Mouse (Mus musculus): ENCODE data around the gene Rtp2.
"Not testable (repeated sequence)": the region's sequence is repeated elsewhere in the genome, so short reads cannot be mapped to it uniquely, and the experiment has no call there.

Gene Rtp2

DNA sequence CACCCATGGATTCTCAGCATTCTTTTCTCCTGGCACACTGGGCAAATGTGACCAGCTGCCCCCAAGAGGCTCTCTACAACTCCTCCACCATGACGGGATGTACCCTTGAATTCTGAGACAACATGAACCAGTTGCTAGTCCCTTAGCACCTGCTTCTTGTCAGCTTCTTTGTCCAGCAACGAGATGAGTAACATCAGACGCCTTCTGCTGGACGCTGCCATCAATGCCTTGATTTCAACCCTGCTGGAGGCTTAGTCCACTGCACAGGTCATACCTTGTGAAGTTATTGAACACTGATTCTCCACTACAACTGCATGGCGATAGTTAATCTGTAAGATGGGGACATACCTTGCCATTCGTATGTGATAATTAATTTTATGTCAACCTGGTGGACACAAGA, 15.5 kb upstream of the Rtp2 start:
- no peak for DNase-seq

DNA sequence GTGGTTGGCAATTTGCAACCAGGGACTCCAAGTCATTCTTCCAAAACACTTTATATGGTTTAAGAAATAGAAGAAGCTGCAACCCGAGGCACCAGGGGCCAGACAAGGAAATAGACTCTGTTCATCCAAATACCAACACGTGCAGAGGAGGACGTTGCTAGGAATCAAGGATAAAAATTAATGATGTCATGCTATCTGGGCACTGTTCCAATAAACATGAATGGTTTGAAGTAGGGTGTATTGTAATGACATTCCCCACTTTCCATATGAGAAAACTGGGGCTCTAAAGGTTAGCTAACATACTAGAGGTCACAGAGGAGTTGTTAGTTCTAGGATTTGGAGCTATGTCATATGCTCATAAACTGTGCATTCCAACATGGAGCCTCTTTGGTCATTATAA, 12.6 kb upstream of the Rtp2 start:
- DNase-seq = no peak

DNA sequence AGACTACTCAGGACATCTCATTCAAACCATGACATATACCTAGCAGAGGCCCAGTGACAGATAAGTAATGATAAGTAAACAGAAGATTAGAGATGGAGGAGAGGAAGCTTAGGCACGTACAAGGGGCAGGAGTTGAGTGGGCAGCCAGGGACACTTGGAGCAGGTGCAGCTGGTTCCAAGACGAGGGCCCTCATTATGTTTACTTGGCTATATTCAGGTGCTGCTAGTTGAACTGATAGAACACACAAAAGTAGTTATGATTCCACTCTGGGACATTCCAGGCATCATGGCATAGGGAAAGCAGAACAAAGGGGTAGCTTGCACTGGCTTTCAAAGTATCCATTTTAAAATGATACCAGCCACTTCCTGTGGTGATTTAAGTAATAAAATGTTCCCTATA, 2.2 kb upstream of the Rtp2 start:
- no peak for DNase-seq

DNA sequence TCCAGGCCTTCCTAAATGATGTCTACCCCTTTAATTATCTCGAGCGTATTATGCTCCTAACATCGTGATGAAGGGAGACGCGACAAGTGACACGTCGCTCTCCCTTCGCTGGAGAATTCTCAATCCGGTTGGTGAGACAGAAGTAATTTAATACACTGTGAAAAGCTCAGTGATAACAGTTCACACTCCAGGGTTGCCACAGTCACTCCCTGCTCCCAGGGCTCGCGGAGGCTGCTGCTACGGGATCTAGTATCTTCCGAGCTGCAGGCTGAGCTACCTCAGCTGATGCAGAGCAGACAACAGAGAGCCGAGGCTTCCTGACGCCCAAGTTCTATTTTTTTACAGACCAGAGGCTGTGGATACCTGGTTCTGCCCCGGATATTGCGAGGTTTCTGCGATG, 919 bp downstream of the Rtp2 start:
- no peak for DNase-seq

DNA sequence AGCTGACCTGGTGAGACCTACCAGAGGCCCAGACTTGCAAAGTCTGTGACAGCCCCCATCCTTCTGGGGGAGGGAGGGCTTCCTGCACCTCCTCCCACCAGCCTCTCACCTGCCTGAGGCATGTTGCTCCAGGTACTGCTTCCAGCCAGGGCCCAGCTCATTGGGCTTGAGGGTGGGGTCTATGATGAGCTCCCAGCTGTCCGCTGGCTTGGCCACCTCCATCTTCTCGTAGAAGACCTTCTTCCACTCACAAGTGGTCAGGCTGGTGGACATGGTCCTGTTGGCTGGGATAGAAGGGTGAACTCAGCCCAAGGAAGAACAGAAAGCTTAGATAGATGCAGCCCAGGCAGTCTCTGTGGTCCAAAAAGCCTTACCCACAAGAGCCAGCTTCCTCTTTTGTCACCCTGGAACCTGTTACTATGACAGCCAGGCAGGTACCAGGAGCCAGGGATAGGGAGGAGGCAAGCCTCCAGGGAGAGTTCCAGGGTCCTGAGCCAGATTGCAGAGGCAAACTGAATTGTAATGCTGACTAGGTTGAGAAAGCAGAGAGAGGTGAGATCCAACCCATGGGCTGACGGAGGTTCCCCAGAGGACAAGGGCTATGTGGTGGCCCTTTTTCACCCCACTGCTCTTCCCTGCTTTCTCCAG, 1.6 kb downstream of the Rtp2 start:
- DNase-seq = no peak

DNA sequence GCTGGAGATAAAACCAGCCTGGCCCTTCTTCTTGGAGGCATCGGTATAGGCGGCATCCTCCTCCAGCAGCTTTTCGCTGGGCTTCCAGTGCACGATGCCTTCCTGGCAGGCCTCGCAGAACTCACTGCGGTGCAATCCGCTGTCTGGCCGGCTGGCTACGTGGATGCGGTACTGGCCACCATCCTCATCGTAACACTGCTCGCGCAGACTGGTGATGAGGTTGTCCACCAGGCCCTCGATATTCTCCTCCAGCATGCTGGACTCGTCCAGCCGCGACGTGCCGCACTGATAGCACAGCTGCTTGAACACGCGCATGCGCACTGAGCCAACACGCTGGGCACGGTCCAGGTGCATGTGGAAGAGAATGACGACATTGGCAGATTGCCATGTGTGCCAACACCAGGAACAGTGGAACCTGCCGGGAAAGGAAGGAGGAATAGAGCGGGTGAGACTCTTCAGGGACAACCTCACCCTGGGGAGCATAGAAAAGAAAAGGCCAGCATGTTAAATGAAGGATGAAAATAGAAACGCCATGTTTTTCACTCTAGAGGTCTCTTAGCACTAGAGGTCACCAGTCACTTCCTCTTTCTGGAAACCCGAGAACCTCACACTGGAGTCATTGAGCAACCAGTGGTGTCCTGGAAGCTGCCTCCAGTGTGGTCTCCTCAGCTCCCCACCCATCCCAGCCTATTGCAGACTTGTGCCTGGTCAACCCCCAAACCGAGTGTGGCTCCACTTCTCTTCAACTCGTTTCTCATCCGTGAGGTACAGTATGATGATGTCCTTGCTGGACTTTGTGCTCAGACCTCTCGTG, 4.7 kb downstream of the Rtp2 start:
- no peak for DNase-seq

DNA sequence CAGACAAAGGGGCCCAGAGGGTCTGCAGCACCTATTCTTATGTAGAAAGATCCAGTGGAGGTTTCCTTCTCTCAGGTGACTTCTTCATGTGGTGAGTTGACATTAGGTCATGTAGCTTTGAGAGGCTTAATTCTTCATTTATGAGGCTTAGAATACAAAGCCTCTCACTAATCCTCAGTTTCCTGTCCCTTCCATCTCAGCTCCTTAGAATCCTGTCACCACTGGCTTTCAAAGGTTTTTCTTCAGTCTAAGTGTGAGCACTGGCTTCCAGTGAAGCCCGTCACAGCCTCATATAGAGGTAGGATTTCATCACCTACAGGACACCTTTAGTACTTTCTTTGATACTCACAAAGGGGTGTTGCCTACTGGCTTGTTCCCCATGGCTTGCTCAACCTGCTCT, 9.3 kb downstream of the Rtp2 start:
- DNase-seq = no peak

DNA sequence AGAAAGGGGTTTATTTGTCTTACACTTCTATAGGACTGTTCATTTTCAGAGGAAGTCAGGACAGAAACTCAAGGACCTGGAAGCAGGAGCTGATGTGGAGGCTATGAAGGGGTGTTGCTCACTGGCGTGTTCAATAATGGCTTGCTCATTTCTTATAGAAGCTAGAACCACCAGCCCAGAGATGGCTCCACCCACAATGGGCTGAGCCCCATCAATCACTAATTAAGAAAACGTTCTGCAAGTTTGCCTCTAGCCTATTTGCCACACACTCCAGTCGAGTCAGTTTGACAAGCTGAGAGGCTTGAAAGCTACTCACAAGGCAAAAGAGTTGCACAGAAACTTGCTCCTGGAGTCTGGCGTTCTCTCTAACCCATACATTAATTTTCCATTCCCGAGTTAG, 10.5 kb downstream of the Rtp2 start:
- no peak for DNase-seq

DNA sequence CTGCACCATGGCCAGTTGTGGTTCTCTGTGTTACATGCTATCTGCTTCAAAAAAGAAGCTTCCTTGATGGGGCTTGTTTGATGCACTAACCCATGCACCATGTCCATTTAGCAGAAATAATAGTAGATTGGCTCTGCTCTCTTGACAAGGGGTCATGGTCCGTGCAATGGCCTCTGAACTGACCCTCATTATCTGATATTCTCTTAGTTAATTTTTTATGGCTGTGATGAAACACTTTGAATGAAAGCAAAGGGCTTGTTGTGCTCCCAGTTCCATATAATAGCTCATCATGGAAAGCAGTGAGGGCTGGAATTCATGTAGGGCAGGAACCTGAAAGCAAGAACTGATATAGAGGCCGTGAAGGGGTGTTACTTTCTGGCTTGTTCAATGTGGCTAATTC, 12.8 kb downstream of the Rtp2 start:
- DNase-seq = no peak

DNA sequence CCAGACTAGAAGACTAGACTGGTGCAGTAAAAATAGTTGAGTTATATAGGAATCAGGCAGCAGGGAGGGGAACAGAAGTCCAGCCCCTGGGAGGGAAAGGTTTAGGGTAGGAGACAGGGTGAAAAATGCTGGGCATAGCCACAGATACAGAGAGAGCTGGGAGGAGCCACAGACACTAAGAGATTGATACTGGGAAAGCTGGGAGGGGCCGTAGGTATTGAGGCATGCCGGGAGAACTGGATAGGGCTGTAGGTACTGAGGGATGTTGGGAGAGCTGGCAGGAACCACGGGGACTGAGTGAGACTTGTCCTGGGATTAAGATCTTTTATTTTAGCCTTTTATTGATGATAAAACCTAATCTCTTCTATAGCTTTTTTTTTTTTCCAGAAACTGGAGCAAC, 18.8 kb downstream of the Rtp2 start:
- DNase-seq = no peak

DNA sequence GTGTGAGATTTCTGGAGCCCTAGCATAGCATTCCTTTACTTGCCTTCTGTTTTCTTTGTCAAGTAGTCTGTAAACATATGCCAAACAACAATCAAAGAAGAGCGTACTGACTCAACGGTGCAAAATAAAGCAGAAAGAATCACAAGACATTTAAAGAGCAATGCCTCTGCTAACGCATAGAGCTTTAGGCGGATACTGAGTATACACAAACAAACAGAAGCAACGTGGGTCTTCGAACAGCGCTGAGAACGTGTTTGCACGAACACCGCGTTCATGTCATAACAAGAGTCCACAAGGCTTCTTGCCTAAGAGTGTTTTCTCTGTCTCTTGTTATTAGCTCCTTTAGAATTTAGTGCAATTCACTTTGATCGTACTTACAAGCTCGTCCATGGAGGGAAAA, 19.5 kb downstream of the Rtp2 start:
- DNase-seq = no peak

DNA sequence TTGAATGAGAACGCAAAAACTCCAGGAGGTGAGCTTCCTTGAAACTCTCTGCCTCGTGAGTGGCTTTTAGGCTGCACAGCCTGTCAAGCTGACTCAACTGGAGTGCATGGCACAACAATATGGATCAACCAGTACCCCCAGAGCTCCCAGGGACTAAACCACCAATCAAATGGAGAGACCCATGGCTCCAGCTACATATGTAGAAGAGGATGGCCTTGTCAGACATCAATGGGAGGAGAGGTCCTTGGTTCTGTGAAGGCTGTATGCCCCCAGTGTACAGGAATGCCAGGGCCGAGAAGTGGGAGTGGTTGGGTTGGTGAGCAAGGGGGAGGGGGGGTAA, 23.2 kb downstream of the Rtp2 start:
- DNase-seq = not testable (repeated sequence)

DNA sequence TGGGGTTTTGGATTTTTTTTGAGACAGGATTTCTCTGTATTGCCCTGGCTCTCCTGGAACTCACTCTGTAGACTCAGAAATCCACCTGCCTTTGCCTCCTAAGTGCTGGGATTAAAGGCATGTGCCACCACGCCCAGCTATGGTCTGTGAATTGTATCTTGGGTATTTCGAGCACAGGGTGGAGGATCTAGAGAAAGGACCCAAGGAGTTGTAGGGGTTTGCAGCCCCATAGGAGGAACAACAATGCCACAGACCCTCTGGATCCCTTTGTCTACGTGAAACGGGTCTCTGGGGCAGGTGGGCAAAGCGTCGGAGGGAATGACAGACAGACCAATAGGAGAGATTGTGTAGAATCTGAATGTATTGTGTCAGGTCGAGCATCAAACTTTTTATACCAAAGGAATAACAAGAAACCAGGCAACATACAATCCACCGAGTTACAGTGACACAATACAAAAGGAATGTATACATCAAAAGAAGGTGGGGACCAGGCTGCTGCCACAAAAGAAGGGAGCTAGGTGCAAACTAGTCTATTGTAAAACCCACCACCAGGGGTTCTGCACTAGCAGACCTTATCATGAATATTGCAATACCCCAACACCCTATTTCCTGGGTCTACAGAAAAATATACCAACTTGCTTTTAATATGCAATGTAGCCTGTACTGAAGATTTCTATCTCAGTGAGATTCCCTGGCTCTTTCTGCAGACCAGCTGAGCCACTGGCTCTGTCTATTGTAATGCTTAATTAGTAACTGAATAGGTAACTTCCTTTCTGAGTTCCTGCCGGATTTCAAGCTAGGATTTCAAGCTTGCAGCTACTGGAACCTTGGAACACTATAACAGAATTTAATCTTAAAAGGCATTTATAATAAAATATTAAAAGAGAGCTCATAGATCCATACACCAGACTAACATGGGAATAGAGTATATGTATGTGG, 23.8 kb downstream of the Rtp2 start:
- DNase-seq = not testable (repeated sequence)

DNA sequence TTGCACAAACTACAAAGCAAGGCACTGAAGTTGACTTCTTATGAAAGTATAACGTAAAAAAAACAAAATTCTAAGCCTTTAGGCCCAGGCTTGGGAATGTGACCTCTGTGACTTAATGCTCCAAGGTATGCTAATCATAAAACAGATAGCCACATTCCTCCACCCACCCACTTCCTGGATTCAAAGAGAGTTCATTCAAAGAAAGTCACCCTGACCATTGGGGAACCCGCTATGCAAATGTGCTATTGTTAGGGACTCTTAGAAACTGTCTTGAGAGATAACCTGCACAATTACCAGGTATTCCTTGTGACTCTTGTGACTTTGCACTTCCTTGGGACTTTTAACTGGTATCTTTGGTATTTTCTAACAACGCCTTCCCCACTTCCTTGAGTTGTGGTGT, 25.6 kb downstream of the Rtp2 start:
- not testable (repeated sequence) for DNase-seq

DNA sequence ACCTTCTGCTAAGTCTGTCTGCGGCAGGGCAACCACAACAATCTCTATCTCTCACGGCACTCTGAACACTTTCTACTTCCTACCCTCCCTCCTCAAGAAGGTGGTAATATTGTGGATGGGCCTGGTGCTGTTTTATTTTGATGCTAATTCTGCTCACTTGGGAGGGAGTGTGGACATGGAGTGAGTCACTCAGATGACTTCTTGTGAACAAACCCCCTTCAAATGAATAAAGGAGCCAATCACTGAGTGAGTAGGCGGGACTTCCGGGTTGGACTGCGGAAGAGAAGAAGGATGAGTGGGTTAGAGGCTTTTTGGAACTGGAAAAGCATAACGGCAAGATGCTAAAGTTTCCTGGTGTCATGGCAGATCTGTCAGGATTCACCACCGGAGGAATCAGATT, 30.8 kb downstream of the Rtp2 start:
- no peak for DNase-seq

DNA sequence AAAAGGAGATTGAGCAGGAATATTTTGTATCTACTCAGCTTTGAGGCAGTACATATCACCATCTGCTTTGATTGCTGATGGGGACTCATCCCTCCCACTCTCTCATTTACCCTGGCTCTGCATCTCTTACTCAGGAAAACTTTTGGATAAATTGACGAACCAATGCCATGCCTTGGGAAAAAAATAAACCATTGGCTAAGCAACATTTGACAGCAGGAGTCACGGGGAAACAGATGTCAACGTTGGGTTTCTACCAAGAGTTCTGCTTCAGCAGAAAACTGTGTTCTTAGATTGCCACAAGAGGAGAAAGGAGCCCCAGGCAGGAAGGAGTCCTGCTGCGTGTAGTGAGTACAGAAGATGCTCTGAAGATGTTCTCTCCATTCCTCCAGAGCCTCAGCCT, 32.1 kb downstream of the Rtp2 start:
- no peak for DNase-seq

DNA sequence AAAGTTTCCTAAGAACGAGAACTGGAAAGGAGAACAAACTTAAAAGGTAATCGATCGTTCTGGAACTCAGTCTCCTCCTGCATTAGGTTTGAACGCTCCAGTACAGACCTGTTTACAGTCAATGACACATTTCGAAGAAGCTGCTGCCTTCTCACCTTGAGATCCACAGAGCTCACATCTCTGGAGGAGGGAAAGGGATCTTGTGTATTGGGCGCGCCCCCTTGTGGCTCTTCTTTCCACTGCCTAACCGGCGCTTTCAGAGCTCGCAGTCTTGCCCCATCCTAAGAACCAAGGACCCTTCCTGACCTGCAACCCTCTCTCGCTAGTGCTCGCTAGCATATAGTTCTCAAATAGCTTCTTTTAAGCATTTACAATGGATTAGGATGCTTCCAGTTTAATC, 33.4 kb downstream of the Rtp2 start:
- peak; percentile 53 for DNase-seq

DNA sequence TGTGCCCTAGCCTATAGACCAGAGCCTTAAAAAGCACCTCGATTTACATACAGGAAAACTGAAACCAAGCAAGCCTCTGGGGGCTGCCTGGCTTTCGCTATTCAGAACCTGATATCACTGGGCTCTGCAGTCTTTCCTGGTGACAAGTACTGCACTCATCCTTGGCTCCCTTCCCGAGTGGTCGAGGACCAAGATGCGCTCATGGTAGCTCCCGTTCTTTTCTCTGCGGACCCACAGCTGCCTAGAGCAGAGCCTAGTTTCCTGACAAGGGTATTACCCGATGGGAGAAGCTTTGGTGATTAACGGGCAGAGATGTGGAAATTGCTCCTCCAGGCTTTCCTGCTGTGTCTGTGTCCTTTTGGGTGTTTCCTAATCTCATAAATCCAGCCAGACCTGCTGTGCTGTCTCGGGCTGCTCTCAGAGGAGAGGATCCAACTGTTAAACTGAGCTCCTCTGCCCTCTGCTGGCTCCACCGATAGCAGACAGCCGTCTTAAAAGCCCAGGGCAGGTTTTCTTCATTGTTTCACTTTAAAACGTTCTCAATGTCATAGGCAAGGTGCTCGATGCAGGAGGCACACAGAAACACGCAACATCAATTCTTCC, 34.1 kb downstream of the Rtp2 start:
- peak; percentile 47 for DNase-seq

DNA sequence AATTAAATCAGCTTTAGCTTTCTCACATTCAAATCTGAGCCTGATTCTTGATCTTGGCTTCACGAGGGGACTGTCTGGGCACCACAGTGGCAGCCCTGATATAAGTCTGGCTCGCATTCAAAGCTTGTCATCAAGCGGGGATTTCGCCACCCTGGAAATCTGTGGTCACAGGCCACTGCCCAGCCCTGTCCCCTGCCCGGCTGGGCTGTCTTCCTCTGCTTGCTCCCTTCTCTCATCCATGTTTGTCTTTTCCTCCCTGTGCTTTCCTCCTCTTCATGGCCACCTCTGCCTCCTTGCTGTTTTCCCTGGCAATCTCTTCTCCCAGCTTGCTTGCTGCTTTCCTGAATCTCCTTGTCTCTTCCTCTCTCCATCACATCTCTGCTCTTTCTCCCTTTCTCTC, 34.7 kb downstream of the Rtp2 start:
- DNase-seq = no peak

DNA sequence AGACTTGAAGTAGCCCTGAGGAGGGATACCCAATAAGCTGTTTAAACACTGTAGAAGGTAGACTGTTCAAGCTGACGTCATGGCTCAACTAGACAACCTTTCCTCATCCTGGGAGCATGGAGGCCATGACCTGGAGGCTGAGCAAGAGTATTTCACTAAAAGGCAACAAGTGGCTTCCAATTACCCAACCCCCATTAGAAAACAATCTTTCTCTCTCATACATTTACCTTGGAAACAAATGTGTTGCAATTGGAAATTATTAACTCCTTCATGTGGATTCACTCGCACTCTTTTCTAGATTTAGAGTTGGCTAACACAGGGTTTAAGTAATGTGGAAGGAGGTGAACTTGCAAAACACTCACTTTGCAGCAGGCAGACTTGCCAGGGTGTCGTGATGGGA, 37.1 kb downstream of the Rtp2 start:
- no peak for DNase-seq

DNA sequence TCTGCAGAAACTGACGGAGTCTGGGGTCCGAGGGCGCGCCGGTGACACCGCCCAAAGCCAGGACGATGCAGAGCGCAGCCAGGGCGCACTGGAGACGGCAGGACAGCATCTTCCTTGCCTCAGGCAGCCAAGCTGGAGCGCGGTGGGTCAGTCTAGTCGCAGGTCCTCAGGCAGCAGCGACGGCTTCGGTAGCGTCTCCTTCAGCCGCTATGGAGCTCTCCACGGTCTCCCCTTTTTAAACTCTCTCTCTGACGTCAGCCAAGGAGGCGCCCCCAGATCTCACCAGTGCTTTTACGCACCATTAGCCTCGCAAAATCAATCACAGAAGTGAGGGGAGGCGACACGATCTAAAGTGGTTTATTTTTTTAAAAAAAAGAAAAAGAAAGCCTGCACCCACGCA, 41.6 kb downstream of the Rtp2 start, which contains the start of gene Sst:
Sst (minus strand) TSS at position 323 of the 400 bp plus-strand sequence.
- DNase-seq = no peak

DNA sequence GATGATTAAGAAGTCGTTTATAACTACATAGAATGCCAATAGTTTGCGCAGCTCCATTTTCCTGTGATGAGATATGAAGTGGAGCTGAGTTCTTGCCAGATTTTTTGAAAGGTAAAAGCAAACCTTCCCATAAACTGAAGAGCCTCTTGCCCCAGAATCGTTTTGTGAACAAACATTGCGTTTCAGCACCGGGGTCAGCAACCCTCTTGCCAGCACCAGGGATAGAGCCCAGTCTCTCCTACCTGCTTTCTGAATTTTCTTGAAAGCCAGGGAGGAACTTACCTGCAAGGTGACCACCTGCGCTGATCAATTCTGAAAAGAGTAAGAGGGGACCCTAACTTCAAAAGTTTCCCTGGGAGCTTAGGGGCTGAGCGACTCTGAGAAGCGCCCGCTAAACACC, 42.0 kb downstream of the Rtp2 start:
- no peak for DNase-seq

DNA sequence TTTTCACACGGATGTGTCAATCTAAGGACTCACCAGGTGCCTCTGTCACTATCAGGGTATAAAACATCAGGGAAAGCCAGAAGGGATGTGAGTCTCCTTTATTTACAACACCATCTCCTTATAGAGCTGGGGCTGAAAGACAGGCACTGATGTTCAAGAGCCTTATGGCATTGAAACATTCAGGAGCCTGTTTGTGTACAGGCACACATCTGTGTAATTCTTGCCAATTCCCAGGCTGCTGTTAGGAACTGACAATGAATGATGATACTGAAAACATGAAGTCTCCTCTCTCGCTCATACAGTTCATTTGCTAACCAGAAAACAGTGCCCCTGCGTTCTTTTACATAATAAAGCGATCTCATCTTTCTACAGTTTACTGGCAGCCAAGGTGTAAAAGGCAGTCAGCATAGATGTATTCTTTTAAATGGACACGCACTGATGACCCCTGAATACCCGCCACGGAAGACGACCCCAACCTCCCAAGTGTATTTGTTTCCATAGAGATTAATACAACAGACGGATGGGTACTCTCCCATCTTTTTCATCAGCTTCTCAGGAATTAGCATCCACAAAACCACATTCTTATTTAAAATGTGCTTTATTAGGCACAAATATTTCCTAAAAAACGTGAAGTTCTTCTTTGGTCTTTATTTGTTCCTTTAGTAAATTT, 44.1 kb downstream of the Rtp2 start:
- no peak for DNase-seq

All from kidney, adult 11 months (tissue).